Mouse (Mus musculus) forebrain, postnatal 0 days (tissue): ENCODE measurements around the gene Slc25a26. TPM values are rescaled to one million over a fixed set of nuclear protein-coding genes. Genes with fewer than 3 reads are reported as not detected.

Experiments
- ATAC-seq: fragments of 200-750 bp; cut with Nextera tagmentation; 2 replicates; pipeline ENCODE4 v1.8.0; 2017; ENCODE audit warnings: mild to moderate bottlenecking, moderate library complexity
- DNase-seq: peaks from one replicate; pipeline ENCODE4 v3.0.0-alpha.2; 2015
- H3K27ac ChIP-seq: fragments of 300-500 bp; sonication (generic); 2 replicates; pipeline ENCODE4 v1.5.1; 2014; ENCODE audit warnings: low read depth, mild to moderate bottlenecking, antibody characterized with exemption, low read length, moderate library complexity, mixed read lengths
- H3K27me3 ChIP-seq: fragments of 300-500 bp; sonication (generic); 2 replicates; pipeline ENCODE4 v1.6.1; 2014; ENCODE audit warnings: mild to moderate bottlenecking, low read length, mixed read lengths; ENCODE audit not compliant: insufficient read depth
- H3K36me3 ChIP-seq: fragments of 300-500 bp; sonication (generic); 2 replicates; pipeline ENCODE4 v1.6.1; 2014; ENCODE audit warnings: mild to moderate bottlenecking, moderate library complexity; ENCODE audit not compliant: insufficient read depth
- H3K4me1 ChIP-seq: fragments of 300-500 bp; sonication (generic); 2 replicates; pipeline ENCODE4 v1.6.1; 2014; ENCODE audit warnings: antibody characterized with exemption; ENCODE audit not compliant: insufficient read depth
- H3K4me2 ChIP-seq: fragments of 300-500 bp; sonication (generic); 2 replicates; pipeline ENCODE4 v1.6.1; 2014; ENCODE audit warnings: low read depth, mild to moderate bottlenecking, moderate library complexity
- H3K4me3 ChIP-seq: fragments of 300-500 bp; sonication (generic); 2 replicates; pipeline ENCODE4 v1.5.1; 2014; ENCODE audit warnings: low read depth, low read length, mixed read lengths
- H3K9ac ChIP-seq: fragments of 300-500 bp; sonication (generic); 2 replicates; pipeline ENCODE4 v1.6.1; 2014; ENCODE audit warnings: mild to moderate bottlenecking
- H3K9me3 ChIP-seq: fragments of 300-500 bp; sonication (generic); 2 replicates; pipeline ENCODE4 v1.6.1; 2016; ENCODE audit warnings: low read length
- CTCF ChIP-seq: sonication (generic); IDR thresholded peaks from 2 replicates; pipeline ENCODE4 v1.5.1; 2016; ENCODE audit warnings: antibody characterized with exemption, control low read depth, low read depth
- WGBS: fragments of 180-500 bp; shearing (Covaris S2); extraction: QIAGEN DNeasy Blood & Tissue Kit; methylation state at CpG from one replicate; pipeline ENCODE4 v1.1.7; 2014; 5-methylcytosine and 5-hydroxymethylcytosine counted together
- polyA plus RNA-seq: library from polyadenylated mRNA; unstranded; fragments of >200 nt; fragmentation: Nextera tagmentation; extraction: Ambion mirVana; gene quantifications from 2 replicates; pipeline ENCODE4 v1.2.1, GENCODE M21; 2015
- total RNA-seq: library from RNA; depleted of rRNA; stranded (reverse); fragments of >200 nt; gene quantifications from 2 replicates; pipeline ENCODE4 v1.2.3, GENCODE M21; 2014

Slc25a26 gene
- total and polyA plus RNA-seq, 2 experiments from 2014 or later, result 8.0 to 8.7 TPM

- H3K36me3 ChIP-seq, result peaks cover 30% of the 10 kb centered on the region
Observed at GRCm38 (mm10) chr6:94614346-94614745, 114.2 kb downstream of the Slc25a26 start.

GRCm38 (mm10) chr6:94615936-94616335, 115.8 kb downstream of the Slc25a26 start:
- Histone ChIP-seq H3K27ac (no peak overlapping the region), H3K9me3 (no peaks in the 10 kb centered on the region), H3K27me3 (no peaks in the 10 kb centered on the region), H3K4me1 (no peaks in the 10 kb centered on the region), H3K9ac (no peak overlapping the region), H3K4me2 (no peak overlapping the region), H3K4me3 (no peak overlapping the region), H3K36me3 (peaks cover 15% of the 10 kb centered on the region; the same call in 1 of the 2 replicates)
- no peak for DNase-seq
- no peak for TF ChIP-seq CTCF
- WGBS, result 85% methylated on average over 4 of the region's 4 CpGs
- ATAC-seq, result no peak

More at GRCm38 (mm10) chr6:94614346-94614745, 114.2 kb downstream of the Slc25a26 start:
- WGBS, result 92% methylated on average over 6 of the region's 6 CpGs
- no peak for TF ChIP-seq CTCF
- no peak for DNase-seq
- H3K4me3 ChIP-seq, result no peak overlapping the region
- H3K4me2 ChIP-seq, result no peak overlapping the region
- no peaks in the 10 kb centered on the region for H3K9me3 ChIP-seq
- no peak for ATAC-seq
- H3K27ac ChIP-seq, result no peak overlapping the region
- no peaks in the 10 kb centered on the region for H3K27me3 ChIP-seq
- no peaks in the 10 kb centered on the region for H3K4me1 ChIP-seq
- H3K9ac ChIP-seq, result no peak overlapping the region

- ATAC-seq (no peak), DNase-seq (no peak)
- Histone ChIP-seq H3K9me3 (no peaks in the 10 kb centered on the region), H3K27me3 (no peaks in the 10 kb centered on the region), H3K27ac (no peak overlapping the region), H3K4me3 (no peak overlapping the region), H3K4me2 (no peak overlapping the region), H3K36me3 (0 out of 2 replicates have a peak, but pooled peaks cover 8% of the 10 kb centered on the region), H3K4me1 (no peaks in the 10 kb centered on the region), H3K9ac (no peak overlapping the region)
- no peak for TF ChIP-seq CTCF
- 79% methylated on average over 5 of the region's 5 CpGs for WGBS
Observed at GRCm38 (mm10) chr6:94618671-94619070, 118.5 kb downstream of the Slc25a26 start.

GRCm38 (mm10) chr6:94620287-94620686, 120.2 kb downstream of the Slc25a26 start:
- Histone ChIP-seq H3K27me3 (no peaks in the 10 kb centered on the region), H3K4me3 (no peak overlapping the region), H3K4me1 (no peaks in the 10 kb centered on the region), H3K9me3 (no peaks in the 10 kb centered on the region), H3K36me3 (0 out of 2 replicates have a peak, but pooled peaks cover 12% of the 10 kb centered on the region), H3K4me2 (no peak overlapping the region), H3K9ac (no peak overlapping the region), H3K27ac (no peak overlapping the region)
- 66% methylated on average over 6 of the region's 6 CpGs for WGBS
- DNase-seq (no peak), ATAC-seq (no peak)
- no peak for TF ChIP-seq CTCF

GRCm38 (mm10) chr6:94620801-94621301, 120.7 kb downstream of the Slc25a26 start:
- DNase-seq (no peak), ATAC-seq (no peak)
- Histone ChIP-seq H3K27me3 (no peaks in the 10 kb centered on the region), H3K4me1 (no peaks in the 10 kb centered on the region), H3K9me3 (no peaks in the 10 kb centered on the region), H3K9ac (no peak overlapping the region), H3K36me3 (0 out of 2 replicates have a peak, but pooled peaks cover 12% of the 10 kb centered on the region), H3K4me3 (no peak overlapping the region), H3K4me2 (no peak overlapping the region), H3K27ac (no peak overlapping the region)
- WGBS, result 83% methylated on average over 9 of the region's 9 CpGs
- TF ChIP-seq CTCF, result no peak

- Histone ChIP-seq H3K9ac (no peak overlapping the region), H3K27ac (no peak overlapping the region), H3K27me3 (no peaks in the 10 kb centered on the region), H3K4me3 (no peak overlapping the region), H3K4me2 (no peak overlapping the region), H3K4me1 (no peaks in the 10 kb centered on the region), H3K9me3 (no peaks in the 10 kb centered on the region), H3K36me3 (0 out of 2 replicates have a peak, but pooled peaks cover 12% of the 10 kb centered on the region)
- WGBS, result 72% methylated on average over 4 of the region's 4 CpGs
- DNase-seq (peak; percentile 60), ATAC-seq (peak; percentile 67; the same call in 1 of the 2 replicates)
- TF ChIP-seq CTCF, result peak; percentile 87
Observed at GRCm38 (mm10) chr6:94622983-94623382, 122.9 kb downstream of the Slc25a26 start.

GRCm38 (mm10) chr6:94624543-94624942, 124.4 kb downstream of the Slc25a26 start:
- H3K9me3 ChIP-seq, result no peaks in the 10 kb centered on the region
- no peak overlapping the region for H3K4me2 ChIP-seq
- H3K9ac ChIP-seq, result no peak overlapping the region
- H3K27ac ChIP-seq, result no peak overlapping the region
- no peak for ATAC-seq
- H3K36me3 ChIP-seq, result 0 out of 2 replicates have a peak, but pooled peaks cover 12% of the 10 kb centered on the region
- H3K4me1 ChIP-seq, result no peaks in the 10 kb centered on the region
- no peaks in the 10 kb centered on the region for H3K27me3 ChIP-seq
- TF ChIP-seq CTCF, result no peak
- H3K4me3 ChIP-seq, result no peak overlapping the region
- no peak for DNase-seq
- WGBS, result 92% methylated on average over 5 of the region's 5 CpGs
